Mouse (Mus musculus): ENCODE measurements around the gene Dusp7. TPM values are rescaled to one million over a fixed set of nuclear protein-coding genes. Genes with fewer than 3 reads are reported as not detected.

Gene Dusp7
- polyA plus RNA-seq, 1 experiment from 2014 or later, result 11.3 TPM

- DNase-seq (ENCODE audit: low spot score), result no peak
Observed at GRCm38 (mm10) chr9:106354810-106355209, 13.6 kb upstream of the Dusp7 start.

GRCm38 (mm10) chr9:106355217-106355974 lies 13.0 kb upstream of the Dusp7 start:
- DNase-seq (ENCODE audit: low spot score), result no peak

GRCm38 (mm10) chr9:106355975-106356286 lies 12.5 kb upstream of the Dusp7 start:
- no peak for DNase-seq (ENCODE audit: low spot score)

GRCm38 (mm10) chr9:106356323-106356844 lies 12.0 kb upstream of the Dusp7 start:
- no peak for DNase-seq (ENCODE audit: low spot score)

- no peak for DNase-seq (ENCODE audit: low spot score)
Observed at GRCm38 (mm10) chr9:106357167-106357566, 11.3 kb upstream of the Dusp7 start.

- DNase-seq (ENCODE audit: low spot score), result no peak
Observed at GRCm38 (mm10) chr9:106359297-106359696, 9.1 kb upstream of the Dusp7 start.

GRCm38 (mm10) chr9:106361140-106361539 lies 7.3 kb upstream of the Dusp7 start:
- no peak for DNase-seq (ENCODE audit: low spot score)

- no peak for DNase-seq (ENCODE audit: low spot score)
Observed at GRCm38 (mm10) chr9:106365333-106365732, 3.1 kb upstream of the Dusp7 start.

- DNase-seq (ENCODE audit: low spot score), result no peak
Observed at GRCm38 (mm10) chr9:106366188-106366587, 2.2 kb upstream of the Dusp7 start.

GRCm38 (mm10) chr9:106367001-106367400 lies 1.4 kb upstream of the Dusp7 start:
- DNase-seq (ENCODE audit: low spot score), result no peak

GRCm38 (mm10) chr9:106367592-106368111 lies 780 bp upstream of the Dusp7 start:
- peak; percentile 98 for DNase-seq (ENCODE audit: low spot score)

GRCm38 (mm10) chr9:106368831-106369501 lies 534 bp downstream of the Dusp7 start:
- DNase-seq (ENCODE audit: low spot score), result peak; percentile 54

GRCm38 (mm10) chr9:106369801-106370485 lies 1.5 kb downstream of the Dusp7 start:
- no peak for DNase-seq (ENCODE audit: low spot score)

GRCm38 (mm10) chr9:106370620-106371383 lies 2.4 kb downstream of the Dusp7 start:
- no peak for DNase-seq (ENCODE audit: low spot score)

GRCm38 (mm10) chr9:106371384-106371671 lies 2.9 kb downstream of the Dusp7 start:
- no peak for DNase-seq (ENCODE audit: low spot score)

- DNase-seq (ENCODE audit: low spot score), result peak; percentile 74
Observed at GRCm38 (mm10) chr9:106371776-106372175, 3.3 kb downstream of the Dusp7 start.

GRCm38 (mm10) chr9:106372431-106373412 lies 4.3 kb downstream of the Dusp7 start:
- DNase-seq (ENCODE audit: low spot score), result peak; percentile 23

GRCm38 (mm10) chr9:106373973-106374372 lies 5.5 kb downstream of the Dusp7 start:
- DNase-seq (ENCODE audit: low spot score), result no peak

GRCm38 (mm10) chr9:106377247-106377646 lies 8.8 kb downstream of the Dusp7 start:
- DNase-seq (ENCODE audit: low spot score), result no peak

- no peak for DNase-seq (ENCODE audit: low spot score)
Observed at GRCm38 (mm10) chr9:106378045-106378444, 9.6 kb downstream of the Dusp7 start.
